Mouse (Mus musculus) kidney, postnatal 10 days (tissue): ENCODE results near the gene Clcn1.

ENCODE experiments used
- DNase-seq: peaks from one replicate; pipeline ENCODE4 v3.0.0; 2021; ENCODE audit warnings: mixed read lengths

The Clcn1 gene

DNA sequence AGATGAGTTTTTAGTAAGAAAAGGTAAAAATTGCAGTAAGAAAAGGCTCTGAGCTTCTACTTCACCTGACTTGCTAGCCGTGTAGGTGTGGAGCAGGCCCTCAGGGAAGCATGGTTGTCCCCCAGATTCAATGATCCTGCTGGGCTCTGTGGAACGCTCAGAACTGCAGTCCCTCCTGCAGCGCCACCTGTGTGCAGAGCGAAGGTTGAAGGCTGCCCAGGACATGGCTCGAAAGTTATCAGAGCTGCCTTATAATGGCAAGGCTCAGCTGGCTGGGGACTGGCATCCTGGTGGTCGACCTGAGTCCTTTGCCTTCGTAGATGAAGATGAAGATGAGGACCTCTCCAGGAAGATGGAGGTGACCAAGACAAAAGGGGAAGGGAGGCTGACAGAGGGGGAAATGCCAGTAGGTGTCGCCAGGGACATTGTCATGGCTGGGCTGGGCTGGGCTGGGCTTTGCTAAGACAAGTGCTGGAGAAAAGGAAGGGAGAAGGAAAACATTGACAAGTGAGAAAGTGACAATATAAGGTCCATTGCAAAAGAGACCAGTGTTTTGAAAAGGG is 23.4 kb downstream of the Clcn1 start:
- peak; percentile 28 for DNase-seq

- DNase-seq: no peak
Measured at GRCm38 (mm10) chr6:42310427-42311053, 24.1 kb downstream of the Clcn1 start.

DNA sequence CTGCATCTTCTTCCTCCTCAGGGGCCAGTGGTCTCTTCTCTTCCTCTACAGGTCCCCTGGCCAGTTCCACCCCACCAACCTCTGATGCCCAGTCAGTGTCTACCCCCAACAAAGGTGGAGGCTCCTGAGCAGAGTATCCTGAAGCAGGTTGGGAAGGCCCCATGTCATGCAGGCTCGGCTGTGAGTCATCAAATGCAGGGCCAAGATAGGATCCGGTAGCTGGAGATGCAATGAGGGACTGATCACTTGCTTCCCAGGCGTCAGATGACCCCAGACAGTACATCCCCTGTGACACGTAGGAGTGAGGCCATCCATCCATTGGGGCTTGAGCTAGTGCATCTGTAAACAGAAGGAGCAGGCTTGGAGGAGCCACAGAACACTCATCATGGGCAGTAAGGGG is 31.8 kb downstream of the Clcn1 start:
- no peak for DNase-seq

DNA sequence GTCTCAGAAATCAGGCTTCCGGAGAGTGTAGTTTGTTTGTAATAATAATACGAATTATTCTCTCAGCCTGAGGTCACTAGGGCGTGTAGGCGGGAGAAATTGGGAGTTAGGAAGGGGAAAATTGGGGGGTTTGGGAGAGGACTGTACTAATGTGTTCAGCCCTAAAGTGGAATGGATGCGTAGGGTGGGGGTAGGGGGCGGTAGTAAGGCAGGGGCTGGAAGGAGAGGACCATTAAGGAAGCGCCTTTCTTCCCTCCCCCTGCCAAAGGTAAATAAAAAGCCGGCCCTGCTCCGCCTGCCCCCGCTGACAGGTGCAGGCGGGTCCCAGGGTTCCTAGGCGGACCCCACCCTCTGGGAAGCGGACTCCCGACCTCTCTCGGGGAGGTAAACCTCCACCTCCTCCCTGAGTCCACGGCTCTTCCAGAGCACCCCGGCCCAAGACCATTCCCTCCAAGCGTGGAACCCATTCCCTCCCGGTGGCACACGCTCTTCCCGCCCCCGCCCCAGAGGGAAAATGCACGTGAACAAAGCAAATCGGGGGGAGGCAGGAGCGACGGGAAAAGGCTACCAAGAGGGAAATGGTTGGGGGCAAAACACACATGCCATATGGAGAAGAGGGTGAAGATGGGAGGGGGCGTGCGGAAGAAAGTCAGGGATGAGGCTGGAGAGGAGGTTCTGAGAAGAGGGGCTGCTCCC is 37.0 kb downstream of the Clcn1 start:
- no peak for DNase-seq

GRCm38 (mm10) chr6:42324067-42324481 is 37.6 kb downstream of the Clcn1 start:
- DNase-seq: peak; percentile 34

GRCm38 (mm10) chr6:42324482-42325267 is 38.2 kb downstream of the Clcn1 start, which contains the start of gene Fam131b:
Gene Fam131b, minus strand, starts transcription at chr6:42324643.
- DNase-seq: peak; percentile 44

GRCm38 (mm10) chr6:42325268-42325609 is 38.8 kb downstream of the Clcn1 start:
- peak; percentile 81 for DNase-seq

- DNase-seq: no peak
Measured at GRCm38 (mm10) chr6:42326509-42326908, 40.0 kb downstream of the Clcn1 start.

GRCm38 (mm10) chr6:42328757-42329156 is 42.3 kb downstream of the Clcn1 start:
- DNase-seq: no peak

DNA sequence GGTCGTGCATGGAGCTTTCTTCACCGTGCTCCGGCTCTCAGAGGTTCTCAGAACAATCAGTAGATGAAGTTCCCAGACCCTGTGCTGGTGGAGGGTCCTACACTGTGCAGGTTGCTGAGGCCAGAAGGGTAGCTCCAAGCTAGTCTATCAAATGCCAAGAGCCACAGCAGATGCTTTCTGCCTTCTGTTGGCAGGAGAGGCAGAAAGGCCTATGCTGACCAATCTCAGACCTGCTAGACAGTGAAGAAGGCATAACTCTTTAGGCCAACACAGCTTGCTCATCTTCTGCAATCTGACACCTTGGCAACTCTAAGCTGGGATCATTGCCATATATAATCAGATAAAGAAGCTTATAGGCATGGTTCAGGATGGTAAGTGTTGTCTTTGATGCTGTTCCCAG is 43.7 kb downstream of the Clcn1 start:
- no peak for DNase-seq

DNA sequence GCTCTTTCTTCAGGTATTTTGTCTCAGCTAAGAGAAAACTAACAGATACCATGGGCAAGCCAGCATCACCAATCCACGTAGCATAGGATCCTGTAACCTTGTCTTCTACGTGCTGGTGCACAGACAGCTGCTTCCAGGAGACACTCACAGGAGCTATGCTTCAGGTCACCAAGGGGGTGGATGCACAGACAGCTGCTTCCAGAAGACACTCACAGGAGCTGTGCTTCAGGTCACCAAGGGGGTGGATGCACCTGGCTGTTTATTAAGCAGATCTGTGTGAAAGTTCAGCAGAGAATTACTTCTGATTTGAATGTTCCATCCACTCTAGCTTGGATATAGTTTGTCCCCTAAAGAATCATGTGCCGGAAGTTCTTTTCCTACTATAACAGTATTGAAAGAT is 44.5 kb downstream of the Clcn1 start:
- DNase-seq: no peak

GRCm38 (mm10) chr6:42339189-42339588 is 52.7 kb downstream of the Clcn1 start:
- DNase-seq: no peak

GRCm38 (mm10) chr6:42339981-42340380 is 53.5 kb downstream of the Clcn1 start:
- no peak for DNase-seq

DNA sequence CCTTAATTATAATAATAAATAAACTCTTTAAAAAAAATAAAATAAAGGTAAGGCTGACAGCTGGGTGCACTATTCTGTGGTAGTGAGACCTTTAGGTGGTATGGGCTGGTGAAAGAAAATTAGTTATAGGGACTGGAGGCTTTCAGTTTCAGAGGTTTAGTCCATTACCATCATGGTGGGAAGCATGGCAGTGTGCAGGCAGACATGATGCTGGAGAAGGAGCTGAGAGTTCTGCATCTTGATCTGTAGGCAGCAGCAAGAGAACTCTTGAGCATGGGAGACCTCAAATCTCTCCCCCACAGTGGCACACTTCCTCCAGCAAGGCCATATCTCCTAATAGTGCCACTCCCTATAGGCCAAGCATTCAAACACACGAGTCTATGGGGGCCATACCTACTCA is 55.7 kb downstream of the Clcn1 start:
- no peak for DNase-seq

- no peak for DNase-seq
Measured at GRCm38 (mm10) chr6:42343361-42344120, 57.1 kb downstream of the Clcn1 start.

DNA sequence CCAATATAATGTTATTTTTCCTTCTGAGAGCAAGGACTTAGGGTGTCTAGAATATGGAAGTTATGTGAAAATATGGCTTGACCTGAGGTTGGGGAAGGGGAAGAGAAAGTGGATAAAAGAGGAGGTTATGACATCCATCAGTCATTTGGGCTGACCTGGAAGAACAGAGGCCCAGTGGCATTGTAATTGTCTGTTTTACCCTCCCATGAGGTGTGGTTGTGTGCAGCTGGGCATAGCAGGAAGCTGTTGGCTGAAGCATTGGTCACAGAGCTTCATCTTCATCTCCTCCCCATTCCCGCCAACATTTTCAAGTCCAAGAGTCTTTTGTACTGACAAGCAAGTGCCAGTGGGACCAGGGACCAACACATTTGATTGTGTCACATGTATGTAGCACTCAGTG is 57.8 kb downstream of the Clcn1 start:
- no peak for DNase-seq

DNA sequence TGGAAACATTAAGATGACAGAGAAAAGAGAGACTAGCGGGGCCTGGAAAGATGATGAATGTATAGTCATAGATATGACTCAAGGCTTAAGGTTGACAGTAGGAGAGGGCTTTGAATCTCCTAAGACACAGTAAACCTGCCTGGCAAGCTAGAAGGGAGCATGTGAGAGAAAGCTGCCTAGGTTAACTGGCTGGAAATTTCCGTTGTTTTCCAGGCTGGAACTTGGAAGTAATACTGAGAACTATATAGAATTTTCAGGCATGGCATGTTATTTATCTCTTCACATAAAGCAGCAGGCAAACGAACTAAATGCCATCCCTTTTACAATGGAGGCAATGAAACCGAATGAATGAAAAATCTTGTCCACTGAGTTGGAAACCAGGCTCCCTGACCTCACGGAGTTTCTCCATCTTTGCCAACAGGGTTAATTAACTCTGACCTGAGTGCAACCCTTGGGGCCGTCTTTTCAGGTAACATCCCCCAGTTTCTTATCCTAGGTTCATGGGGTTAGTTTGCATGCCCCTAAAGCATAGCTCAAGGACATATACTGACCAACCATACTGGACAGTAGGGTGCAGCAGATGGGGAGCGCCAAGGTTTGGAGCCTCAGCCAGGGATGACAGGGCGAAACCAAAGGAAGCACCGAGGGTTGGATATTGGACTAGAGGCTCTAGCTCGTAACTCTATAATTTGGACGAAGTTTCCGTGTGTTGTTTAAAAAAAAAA is 62.0 kb downstream of the Clcn1 start:
- DNase-seq: no peak

GRCm38 (mm10) chr6:42349006-42349425 is 62.5 kb downstream of the Clcn1 start:
- peak; percentile 85 for DNase-seq

- peak; percentile 96 for DNase-seq
Measured at GRCm38 (mm10) chr6:42349426-42350020, 63.0 kb downstream of the Clcn1 start, which contains the start of gene Zyx. Gene Zyx, plus strand, starts transcription at chr6:42349630.

DNA sequence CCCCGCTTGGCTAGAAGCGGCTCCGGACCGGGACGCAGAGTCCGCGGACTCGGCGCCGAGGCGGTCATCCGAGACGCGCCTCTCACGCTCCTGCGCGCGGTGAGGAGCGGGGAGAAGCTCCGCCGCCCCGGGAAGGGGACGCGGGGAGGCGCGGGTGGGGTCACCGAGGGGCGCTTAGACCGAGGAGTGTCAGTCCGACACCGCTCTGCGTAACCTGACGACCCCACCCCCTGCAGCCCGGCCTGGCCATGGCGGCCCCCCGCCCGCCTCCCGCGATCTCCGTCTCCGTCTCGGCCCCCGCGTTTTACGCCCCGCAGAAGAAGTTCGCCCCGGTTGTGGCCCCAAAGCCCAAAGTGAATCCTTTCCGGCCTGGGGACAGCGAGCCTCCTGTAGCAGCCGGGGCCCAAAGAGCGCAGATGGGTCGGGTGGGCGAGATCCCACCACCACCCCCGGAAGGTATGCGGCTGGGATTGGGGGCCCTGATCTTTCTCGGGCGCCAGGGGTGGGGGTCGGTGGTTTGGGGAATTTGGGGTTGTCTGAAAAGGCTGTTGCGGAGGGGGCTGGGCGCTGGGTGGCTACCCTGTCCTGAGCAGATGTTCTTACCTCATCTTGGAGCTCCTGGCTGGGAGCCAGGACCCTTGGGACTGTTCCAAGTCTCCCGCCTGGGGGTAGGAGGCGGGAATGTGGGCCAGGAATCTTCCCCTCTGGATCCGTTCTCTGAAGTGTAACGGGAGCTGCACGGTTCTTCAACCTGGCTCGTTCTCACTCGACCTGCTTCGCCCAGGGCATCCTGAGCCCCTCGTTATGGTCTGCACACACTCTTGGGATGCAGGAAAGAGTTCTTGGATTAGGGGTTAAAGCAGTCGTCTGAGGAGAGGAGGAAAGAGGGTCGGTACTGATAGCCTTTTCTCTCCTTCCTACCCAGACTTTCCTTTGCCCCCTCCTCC is 63.8 kb downstream of the Clcn1 start:
- peak; percentile 93 for DNase-seq
